Mouse (Mus musculus) hindbrain, embryonic 11.5 days (tissue): Measurements from ENCODE around the gene Myo1b. TPM values are rescaled to one million over a fixed set of nuclear protein-coding genes. Genes with fewer than 3 reads are reported as not detected.

Experiments
- ATAC-seq: fragments of 200-750 bp; cut with Nextera tagmentation; 2 replicates; pipeline ENCODE4 v1.8.0; 2017; ENCODE audit warnings: mild to moderate bottlenecking, moderate TSS enrichment, moderate library complexity; ENCODE audit not compliant: low FRiP score
- DNase-seq: peaks from one replicate; pipeline ENCODE4 v3.0.0-alpha.2; 2015; ENCODE audit warnings: low spot score
- H3K27ac ChIP-seq: fragments of 300-500 bp; sonication (generic); 2 replicates; pipeline ENCODE4 v1.5.1; 2014; ENCODE audit warnings: mild to moderate bottlenecking, low read depth, low read length
- H3K27me3 ChIP-seq: fragments of 300-500 bp; sonication (generic); 2 replicates; pipeline ENCODE4 v1.6.1; 2014; ENCODE audit warnings: mild to moderate bottlenecking, low read length, moderate library complexity, mixed read lengths; ENCODE audit not compliant: control insufficient read depth, insufficient read depth
- H3K36me3 ChIP-seq: fragments of 300-500 bp; sonication (generic); 2 replicates; pipeline ENCODE4 v1.6.1; 2014; ENCODE audit warnings: mild to moderate bottlenecking, low read length, moderate library complexity, mixed read lengths; ENCODE audit not compliant: control insufficient read depth, insufficient read depth
- H3K4me1 ChIP-seq: fragments of 300-500 bp; sonication (generic); replicated peaks from 2 replicates; pipeline ENCODE4 v1.6.1; 2014; ENCODE audit warnings: low read length, mixed read lengths; ENCODE audit not compliant: control insufficient read depth, insufficient read depth
- H3K4me2 ChIP-seq: fragments of 300-500 bp; sonication (generic); replicated peaks from 2 replicates; pipeline ENCODE4 v1.6.1; 2014; ENCODE audit warnings: mild to moderate bottlenecking, low read depth, low read length
- H3K4me3 ChIP-seq: fragments of 300-500 bp; sonication (generic); 2 replicates; pipeline ENCODE4 v1.5.1; 2014; ENCODE audit warnings: low read depth, low read length
- H3K9ac ChIP-seq: fragments of 300-500 bp; sonication (generic); 2 replicates; pipeline ENCODE4 v1.6.1; 2014; ENCODE audit warnings: low read depth, low read length
- H3K9me3 ChIP-seq: fragments of 300-500 bp; sonication (generic); 2 replicates; pipeline ENCODE4 v1.6.1; 2016; ENCODE audit warnings: low read length; ENCODE audit not compliant: control insufficient read depth
- WGBS: fragments of 180-500 bp; shearing (Covaris S2); extraction: QIAGEN DNeasy Blood & Tissue Kit; methylation state at CpG from one replicate; pipeline ENCODE4 v1.1.7; 2014; 5-methylcytosine and 5-hydroxymethylcytosine counted together
- polyA plus RNA-seq: library from polyadenylated mRNA; unstranded; fragments of >200 nt; fragmentation: Nextera tagmentation; extraction: Ambion mirVana; gene quantifications from 2 replicates; pipeline ENCODE4 v1.2.1, GENCODE M21; 2014

Gene Myo1b
- 116 and 156 TPM in 2 replicates for polyA plus RNA-seq

- peak; percentile 81 for DNase-seq
- Histone ChIP-seq H3K4me1 (0 out of 2 replicates have a peak, but pooled peaks cover 3% of the 10 kb centered on the region), H3K9ac (peak within 1 kb of the TSS; percentile 97), H3K27me3 (no peaks in the 10 kb centered on the region), H3K4me3 (peak within 1 kb of the TSS; percentile 88), H3K36me3 (no peaks in the 10 kb centered on the region), H3K4me2 (peak within 1 kb of the TSS; percentile 70), H3K27ac (peak within 1 kb of the TSS; percentile 93), H3K9me3 (no peaks in the 10 kb centered on the region)
- peak; percentile 87 for ATAC-seq
- 0% methylated on average over 65 of the region's 79 CpGs for WGBS
Measured at GRCm38 (mm10) chr1:51915576-51916156, at the start of gene Myo1b. Gene Myo1b, minus strand, starts transcription at chr1:51916071.

- no peak for ATAC-seq
- H3K27ac ChIP-seq = no peak overlapping the region
- WGBS = 93% methylated on average over 2 of the region's 2 CpGs
- no peak overlapping the region for H3K4me3 ChIP-seq
- no peaks in the 10 kb centered on the region for H3K36me3 ChIP-seq
- no peaks in the 10 kb centered on the region for H3K27me3 ChIP-seq
- no peak overlapping the region for H3K4me2 ChIP-seq
- DNase-seq = no peak
- no peaks in the 10 kb centered on the region for H3K9me3 ChIP-seq
- no peak overlapping the region for H3K9ac ChIP-seq
- H3K4me1 ChIP-seq = no peaks in the 10 kb centered on the region
Measured at GRCm38 (mm10) chr1:51964647-51965046, 48.8 kb upstream of the Myo1b start.

- Histone ChIP-seq H3K9ac (no peak overlapping the region), H3K27ac (no peak overlapping the region), H3K27me3 (no peaks in the 10 kb centered on the region), H3K9me3 (no peaks in the 10 kb centered on the region), H3K36me3 (no peaks in the 10 kb centered on the region), H3K4me2 (no peak overlapping the region), H3K4me3 (no peak overlapping the region), H3K4me1 (no peaks in the 10 kb centered on the region)
- DNase-seq (no peak), ATAC-seq (no peak)
- WGBS = 91% methylated on average over 4 of the region's 4 CpGs
Measured at GRCm38 (mm10) chr1:51947116-51947515, 31.2 kb upstream of the Myo1b start.

GRCm38 (mm10) chr1:51944755-51945154 lies 28.9 kb upstream of the Myo1b start:
- Histone ChIP-seq H3K9me3 (no peaks in the 10 kb centered on the region), H3K36me3 (no peaks in the 10 kb centered on the region), H3K27me3 (no peaks in the 10 kb centered on the region), H3K9ac (no peak overlapping the region), H3K4me1 (no peaks in the 10 kb centered on the region), H3K4me3 (no peak overlapping the region), H3K27ac (no peak overlapping the region), H3K4me2 (no peak overlapping the region)
- no peak; the same call in 1 of the 2 replicates for ATAC-seq
- WGBS = 49% methylated on average over 5 of the region's 5 CpGs
- DNase-seq = peak; percentile 80

DNA sequence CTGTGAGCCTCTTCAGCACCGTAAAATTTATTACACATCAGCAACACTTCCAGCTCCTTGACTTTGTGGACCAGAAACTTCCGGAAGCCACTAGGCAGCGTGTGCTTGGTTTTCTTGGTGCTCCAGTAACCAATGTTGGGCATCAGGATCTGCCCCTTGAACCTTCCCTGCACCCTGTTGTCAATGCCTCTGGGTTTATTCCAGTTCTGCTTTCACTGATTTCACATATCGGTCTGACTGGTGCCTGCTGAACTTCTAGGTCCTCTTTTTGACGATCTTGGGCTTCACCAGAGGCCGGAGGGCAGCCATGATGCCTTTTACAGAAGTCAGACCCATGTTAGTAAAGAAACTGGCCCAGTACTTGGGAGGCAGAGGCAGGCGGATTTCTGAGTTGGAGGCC lies 22.5 kb upstream of the Myo1b start:
- Histone ChIP-seq H3K4me1 (no peaks in the 10 kb centered on the region), H3K27me3 (no peaks in the 10 kb centered on the region), H3K36me3 (no peaks in the 10 kb centered on the region), H3K9ac (no peak overlapping the region), H3K4me3 (no peak overlapping the region), H3K4me2 (no peak overlapping the region), H3K9me3 (no peaks in the 10 kb centered on the region), H3K27ac (no peak overlapping the region)
- 94% methylated on average over 7 of the region's 7 CpGs for WGBS
- DNase-seq = no peak
- no peak for ATAC-seq

- ATAC-seq (no peak), DNase-seq (no peak)
- no peak overlapping the region for H3K4me2 ChIP-seq
- H3K27me3 ChIP-seq = no peaks in the 10 kb centered on the region
- no peaks in the 10 kb centered on the region for H3K4me1 ChIP-seq
- H3K36me3 ChIP-seq = no peaks in the 10 kb centered on the region
- WGBS = 47% methylated on average over 2 of the region's 2 CpGs
- H3K9ac ChIP-seq = no peak overlapping the region
- no peak overlapping the region for H3K27ac ChIP-seq
- no peaks in the 10 kb centered on the region for H3K9me3 ChIP-seq
- no peak overlapping the region for H3K4me3 ChIP-seq
Measured at GRCm38 (mm10) chr1:51935006-51935405, 19.1 kb upstream of the Myo1b start.

DNA sequence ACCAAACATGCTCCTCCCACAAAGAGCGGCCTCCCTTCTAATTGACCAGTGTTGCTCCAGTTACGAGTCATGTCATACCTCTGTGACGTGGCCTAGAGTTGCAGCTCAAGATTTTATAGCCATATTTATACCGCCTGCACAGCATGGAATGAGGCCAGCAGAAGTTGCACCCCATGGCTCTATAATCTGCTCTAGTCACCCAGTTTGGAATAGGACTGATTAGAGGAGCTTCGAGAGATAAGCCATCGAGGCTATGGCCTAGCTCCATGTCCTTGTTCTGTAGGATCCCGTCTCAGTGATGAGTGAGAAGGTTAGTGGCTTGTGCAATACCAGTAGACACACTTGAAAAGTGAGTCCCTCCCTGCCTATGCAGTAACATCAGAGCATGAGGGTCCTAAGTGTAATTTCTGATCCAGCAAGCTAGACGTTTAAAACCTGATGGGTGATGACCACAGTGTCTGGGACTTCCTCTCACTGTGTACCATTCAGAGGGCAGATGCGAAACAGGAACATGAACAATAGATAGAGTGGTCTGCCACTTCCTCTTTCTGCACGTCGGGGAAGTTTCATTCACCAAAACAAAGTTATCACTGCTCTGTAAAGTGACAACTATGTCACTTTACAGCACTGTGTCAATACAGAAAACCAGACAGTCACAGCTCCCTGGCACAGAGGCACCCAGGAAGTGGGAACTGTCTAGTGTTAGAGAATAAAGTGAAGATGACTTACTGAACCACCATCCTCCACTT lies 18.5 kb upstream of the Myo1b start:
- H3K9ac ChIP-seq = no peak overlapping the region
- no peak overlapping the region for H3K4me3 ChIP-seq
- H3K27ac ChIP-seq = no peak overlapping the region
- DNase-seq (no peak), ATAC-seq (no peak)
- no peaks in the 10 kb centered on the region for H3K4me1 ChIP-seq
- no peaks in the 10 kb centered on the region for H3K9me3 ChIP-seq
- H3K36me3 ChIP-seq = no peaks in the 10 kb centered on the region
- 84% methylated on average over 11 of the region's 11 CpGs for WGBS
- H3K4me2 ChIP-seq = no peak overlapping the region
- no peaks in the 10 kb centered on the region for H3K27me3 ChIP-seq

GRCm38 (mm10) chr1:51932826-51933225 lies 17.0 kb upstream of the Myo1b start:
- H3K4me3 ChIP-seq = no peak overlapping the region

GRCm38 (mm10) chr1:51931561-51931960 lies 15.7 kb upstream of the Myo1b start:
- H3K4me1 ChIP-seq = no peaks in the 10 kb centered on the region
- ATAC-seq = no peak
- no peaks in the 10 kb centered on the region for H3K36me3 ChIP-seq
- H3K4me2 ChIP-seq = no peak overlapping the region
- no peak for DNase-seq
- 41% methylated on average over 7 of the region's 7 CpGs for WGBS
- H3K27ac ChIP-seq = no peak overlapping the region
- no peak overlapping the region for H3K4me3 ChIP-seq
- H3K9ac ChIP-seq = no peak overlapping the region
- H3K27me3 ChIP-seq = no peaks in the 10 kb centered on the region
- no peaks in the 10 kb centered on the region for H3K9me3 ChIP-seq

More at GRCm38 (mm10) chr1:51932826-51933225, 17.0 kb upstream of the Myo1b start:
- Histone ChIP-seq H3K9ac (no peak overlapping the region), H3K36me3 (no peaks in the 10 kb centered on the region), H3K4me2 (no peak overlapping the region), H3K27ac (no peak overlapping the region), H3K9me3 (no peaks in the 10 kb centered on the region), H3K4me1 (no peaks in the 10 kb centered on the region), H3K27me3 (no peaks in the 10 kb centered on the region)
- DNase-seq = no peak
- WGBS = 77% methylated on average over 3 of the region's 3 CpGs
- ATAC-seq = no peak
